Mouse (Mus musculus) ES-E14 (cell line): ENCODE results near the gene Dlg5. TPM values are rescaled to one million over a fixed set of nuclear protein-coding genes. Genes with fewer than 3 reads are reported as not detected.

Experiments
- DNase-seq: peaks from one replicate; pipeline ENCODE4 v3.0.0-alpha.2; 2013; ENCODE audit warnings: low read depth, low spot score
- H3K27ac ChIP-seq: 2 replicates; pipeline ENCODE4 v1.5.1; 2012; ENCODE audit warnings: low read depth, mild to moderate bottlenecking, low read length, moderate library complexity, mixed read lengths; ENCODE audit not compliant: poor library complexity, insufficient read depth, severe bottlenecking
- H3K36me3 ChIP-seq: 2 replicates; pipeline ENCODE4 v1.6.1; 2012; ENCODE audit warnings: mild to moderate bottlenecking, low read length, moderate library complexity, mixed read lengths; ENCODE audit not compliant: control insufficient read depth, poor library complexity, insufficient read depth, severe bottlenecking
- H3K4me1 ChIP-seq, 2 experiments: fragments of 150-350 bp in 1 of 2; sonication (generic) in 1 of 2; 2 replicates each; pipeline ENCODE4 v1.6.1; 2012; ENCODE audit warnings: low read length in 2 of 2, mild to moderate bottlenecking in 1 of 2, mixed read lengths in 1 of 2; ENCODE audit not compliant: control insufficient read depth in 2 of 2, insufficient read depth in 2 of 2, poor library complexity in 1 of 2
- H3K4me3 ChIP-seq, 2 experiments: fragments of 150-350 bp in 1 of 2; sonication (generic) in 1 of 2; 2 replicates each; pipeline ENCODE4 v1.5.1; 2012; ENCODE audit warnings: low read length in 2 of 2, low read depth in 1 of 2, mild to moderate bottlenecking in 1 of 2, mixed read lengths in 1 of 2; ENCODE audit not compliant: insufficient read depth in 1 of 2, poor library complexity in 1 of 2, severe bottlenecking in 1 of 2
- H3K9ac ChIP-seq: 2 replicates; pipeline ENCODE4 v1.6.1; 2012; ENCODE audit warnings: low read depth, mild to moderate bottlenecking, low read length, mixed read lengths; ENCODE audit not compliant: poor library complexity, insufficient read depth, severe bottlenecking
- H3K9me3 ChIP-seq: fragments of 150-350 bp; sonication (generic); 2 replicates; pipeline ENCODE4 v1.6.1; 2012; ENCODE audit warnings: low read depth, mild to moderate bottlenecking, low read length; ENCODE audit not compliant: control insufficient read depth, insufficient read depth
- CHD2 ChIP-seq: IDR thresholded peaks from 2 replicates; pipeline ENCODE4 v1.6.1; 2014; ENCODE audit warnings: mild to moderate bottlenecking, low read depth, low read length, inconsistent platforms
- HCFC1 ChIP-seq: IDR thresholded peaks from 2 replicates; pipeline ENCODE4 v1.6.1; 2012; ENCODE audit warnings: low read length, inconsistent platforms, borderline replicate concordance; ENCODE audit not compliant: insufficient read depth
- MAFK ChIP-seq: IDR thresholded peaks from 2 replicates; pipeline ENCODE4 v1.6.1; 2014; ENCODE audit warnings: mild to moderate bottlenecking, low read depth, low read length, inconsistent platforms; ENCODE audit not compliant: insufficient read depth
- ZC3H11A ChIP-seq: IDR thresholded peaks from 2 replicates; pipeline ENCODE4 v1.6.1; 2012; ENCODE audit warnings: low read depth, mild to moderate bottlenecking, inconsistent platforms, low read length, borderline replicate concordance
- ZNF384 ChIP-seq: IDR thresholded peaks from 2 replicates; pipeline ENCODE4 v1.6.1; 2012; ENCODE audit warnings: low read depth, low read length, inconsistent platforms
- in situ Hi-C, 2 experiments: fragments of 600-800 bp; cut with MboI; formaldehyde crosslinking; loops; one replicate each; pipeline ENCODE4 v1.15.1; 2025; ENCODE audit warnings: low sequenced_read_pairs in 2 of 2, inconsistent platforms in 1 of 2; ENCODE audit not compliant: unreplicated experiment in 2 of 2
- total RNA-seq: library from RNA; depleted of rRNA; stranded (reverse); fragments of 300-350 nt; gene quantifications from 2 replicates; pipeline ENCODE4 v1.2.3, GENCODE M21; 2012; rRNA removed

The Dlg5 gene
- total RNA-seq, 1 experiment: 17.5 TPM

DNA sequence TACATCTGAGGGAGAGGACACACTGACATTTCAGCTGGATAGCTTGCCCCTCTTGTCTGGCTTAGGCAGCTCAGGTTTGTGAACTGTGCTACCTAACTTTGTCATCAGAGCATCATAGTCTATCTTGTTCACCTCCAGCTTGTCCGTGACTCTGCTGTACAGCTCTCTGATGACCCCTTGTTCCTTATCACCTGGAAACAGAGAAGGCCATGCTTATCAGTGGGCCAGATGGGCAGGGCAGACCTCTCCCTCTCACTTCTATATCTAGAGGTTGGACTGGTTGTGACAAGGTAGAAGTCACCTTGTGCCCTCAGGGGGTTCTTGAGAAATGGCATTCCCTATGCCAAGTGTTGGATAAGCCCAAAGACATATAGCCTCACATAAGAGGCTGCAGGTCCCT lies 154.9 kb downstream of the Dlg5 start:
- H3K4me3 ChIP-seq: no peak overlapping the region
- H3K9me3 ChIP-seq: no peaks in the 10 kb centered on the region
- in situ Hi-C loops: no loop called here
- no peak overlapping the region for H3K9ac ChIP-seq
- no peaks in the 10 kb centered on the region for H3K4me1 ChIP-seq
- H3K27ac ChIP-seq: no peak overlapping the region
- TF ChIP-seq CHD2: no peak
- no peak for TF ChIP-seq MAFK
- no peak for TF ChIP-seq HCFC1
- TF ChIP-seq ZC3H11A: no peak
- no peak for TF ChIP-seq ZNF384
- DNase-seq: no peak
- no peaks in the 10 kb centered on the region for H3K36me3 ChIP-seq

DNA sequence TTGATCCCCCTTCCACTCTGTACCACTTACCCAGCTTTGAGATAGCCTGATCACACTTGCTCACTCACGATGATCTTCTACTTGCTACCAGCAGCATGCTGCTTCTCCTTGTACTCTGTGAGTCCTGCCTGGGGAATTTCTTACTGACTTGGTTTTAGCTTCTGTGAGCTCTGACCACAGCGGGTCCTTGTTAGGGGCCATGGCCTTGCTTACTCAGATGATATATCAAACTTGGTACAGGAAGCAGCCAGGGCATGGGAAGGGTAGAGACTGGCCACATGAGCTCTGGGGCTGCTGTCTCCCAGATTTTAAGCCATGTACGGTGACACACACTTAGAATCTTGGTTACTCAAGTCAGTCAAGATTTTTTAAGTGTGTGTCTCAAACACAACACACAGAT lies 156.5 kb downstream of the Dlg5 start:
- H3K4me3 ChIP-seq: no peak overlapping the region
- no peak overlapping the region for H3K9ac ChIP-seq
- in situ Hi-C loops: no loop called here
- TF ChIP-seq HCFC1 (no peak), ZC3H11A (no peak)
- no peak overlapping the region for H3K27ac ChIP-seq
- DNase-seq: no peak
- no peaks in the 10 kb centered on the region for H3K36me3 ChIP-seq
- no peaks in the 10 kb centered on the region for H3K9me3 ChIP-seq
- H3K4me1 ChIP-seq: no peaks in the 10 kb centered on the region

DNA sequence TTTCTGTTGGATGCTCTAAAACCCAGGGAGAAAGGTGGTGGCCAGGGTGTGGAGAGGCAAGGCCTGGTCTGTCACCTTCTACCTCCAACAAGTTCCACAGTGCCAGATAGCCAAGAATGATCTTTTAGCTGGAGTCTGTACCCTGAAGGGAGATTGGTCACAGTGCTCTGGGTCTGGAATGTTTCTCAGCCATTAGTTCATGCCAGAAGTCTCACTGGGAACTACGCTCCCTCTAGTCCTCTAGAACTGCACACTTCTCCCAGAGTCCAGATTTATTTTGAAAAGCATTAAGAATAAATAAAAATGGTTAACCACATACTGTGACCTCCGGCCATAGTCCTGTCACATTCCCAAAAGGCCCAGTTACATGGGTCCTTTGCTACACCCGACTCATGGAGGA lies 158.3 kb downstream of the Dlg5 start:
- in situ Hi-C loops: no loop called here
- TF ChIP-seq ZNF384 (no peak), HCFC1 (no peak), CHD2 (no peak), MAFK (no peak), ZC3H11A (no peak)

DNA sequence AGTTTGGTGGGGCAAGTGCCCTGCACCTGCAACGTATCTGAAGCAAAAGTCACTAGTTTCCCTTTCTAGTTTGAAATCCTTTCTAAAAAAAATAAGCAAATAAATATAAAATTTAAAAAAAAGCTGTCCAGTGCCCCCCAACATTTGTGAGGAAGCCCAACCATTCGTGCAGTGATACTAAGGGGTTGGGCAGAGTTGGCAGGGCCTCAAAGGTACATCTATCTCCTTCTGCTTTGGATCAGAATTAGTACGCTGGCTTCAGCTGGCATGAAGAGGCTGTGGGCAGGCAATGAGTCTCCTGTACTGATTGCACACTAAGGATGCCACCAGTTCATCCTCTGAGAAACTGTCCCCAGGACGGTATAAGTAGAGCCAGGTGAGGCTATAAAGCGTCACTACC lies 159.2 kb downstream of the Dlg5 start:
- H3K4me3 ChIP-seq: no peak overlapping the region
- in situ Hi-C loops: no loop called here
- H3K27ac ChIP-seq: no peak overlapping the region
- H3K4me1 ChIP-seq: 0 out of 4 replicates have a peak, but pooled peaks cover 0 to 2% of the 10 kb centered on the region in 2 experiments
- TF ChIP-seq HCFC1 (no peak), ZC3H11A (no peak), CHD2 (no peak), MAFK (no peak), ZNF384 (no peak)
- DNase-seq: no peak
- no peak overlapping the region for H3K9ac ChIP-seq
- no peaks in the 10 kb centered on the region for H3K36me3 ChIP-seq
- no peaks in the 10 kb centered on the region for H3K9me3 ChIP-seq

More for the DNA sequence above, 158.3 kb downstream of the Dlg5 start:
- no peak overlapping the region for H3K27ac ChIP-seq
- H3K36me3 ChIP-seq: no peaks in the 10 kb centered on the region
- 0 out of 4 replicates have a peak, but pooled peaks cover 0 to under 1% of the 10 kb centered on the region in 2 experiments for H3K4me1 ChIP-seq
- H3K4me3 ChIP-seq: no peak overlapping the region
- H3K9me3 ChIP-seq: no peaks in the 10 kb centered on the region
- DNase-seq: no peak
- H3K9ac ChIP-seq: no peak overlapping the region

Other genes starting within 250 kb of the Dlg5 start
- 0.49 and 1.5 TPM in 2 replicates for gene Kcnma1, start 231.4 kb downstream of the Dlg5 start, total RNA-seq
- gene E330034G19Rik, start 47.3 kb upstream of the Dlg5 start, total RNA-seq: not detected in 2 replicates
- 55.7 and 67.8 TPM in 2 replicates for gene Polr3a, start 241.1 kb upstream of the Dlg5 start, total RNA-seq
- gene Rps24, start 241.2 kb upstream of the Dlg5 start, total RNA-seq: 2,405 and 2,661 TPM in 2 replicates